Mouse (Mus musculus) liver, adult 2 months (tissue): Measurements from ENCODE around the gene Helt.

Source experiments
- CTCF ChIP-seq: fragments of 200-500 bp; IDR thresholded peaks from 2 replicates; pipeline ENCODE4 v1.5.1; 2011; ENCODE audit warnings: low read depth, low read length, control low read depth
- POLR2A ChIP-seq: fragments of 200-500 bp; IDR thresholded peaks from 2 replicates; pipeline ENCODE4 v1.6.1; 2011; ENCODE audit warnings: low read length, control low read depth; ENCODE audit not compliant: insufficient read depth; ENCODE audit errors: extremely low read depth

- TF ChIP-seq CTCF, result no peak
- no peak for TF ChIP-seq POLR2A
Measured at GRCm38 (mm10) chr8:46252456-46252855, 42.0 kb downstream of the Helt start.
